Mouse (Mus musculus) bone marrow, adult 2 months (tissue): ENCODE measurements around the gene Metap1d.

Experiments used
- CTCF ChIP-seq: fragments of 200-500 bp; IDR thresholded peaks from 2 replicates; pipeline ENCODE4 v1.5.1; 2011; ENCODE audit warnings: low read length, control low read depth; ENCODE audit not compliant: control insufficient read depth, insufficient read depth
- POLR2A ChIP-seq: fragments of 200-500 bp; IDR thresholded peaks from 2 replicates; pipeline ENCODE4 v1.6.1; 2011; ENCODE audit warnings: low read depth, mild to moderate bottlenecking, control low read depth, low read length, borderline replicate concordance; ENCODE audit not compliant: control insufficient read depth

DNA sequence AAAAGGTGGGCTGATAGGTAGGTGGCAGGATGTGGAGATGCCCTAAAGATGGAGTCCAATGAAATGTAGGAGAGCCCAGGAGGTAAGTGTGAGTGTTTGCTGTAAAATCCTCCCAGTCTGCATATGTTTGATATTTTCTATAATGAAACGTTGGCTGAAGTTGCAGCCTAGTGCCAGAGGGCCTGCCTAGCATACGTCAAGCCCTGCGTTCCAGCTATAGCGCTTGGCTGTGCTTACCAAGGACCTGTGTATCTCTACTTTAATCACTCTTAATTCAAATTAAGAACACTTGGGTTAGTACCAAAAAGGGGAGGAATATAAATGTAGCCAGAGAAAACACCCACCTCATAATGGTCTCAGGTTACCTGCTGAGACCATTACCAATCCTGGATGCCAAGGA is 22.7 kb downstream of the Metap1d start:
- TF ChIP-seq POLR2A: no peak
- no peak for TF ChIP-seq CTCF
